Mouse (Mus musculus) bone marrow, adult 2 months (tissue): Measurements from ENCODE around the gene Gm1043.

Experiments
- CTCF ChIP-seq: fragments of 200-500 bp; IDR thresholded peaks from 2 replicates; pipeline ENCODE4 v1.5.1; 2011; ENCODE audit warnings: low read length, control low read depth; ENCODE audit not compliant: control insufficient read depth, insufficient read depth
- POLR2A ChIP-seq: fragments of 200-500 bp; IDR thresholded peaks from 2 replicates; pipeline ENCODE4 v1.6.1; 2011; ENCODE audit warnings: low read depth, mild to moderate bottlenecking, control low read depth, low read length, borderline replicate concordance; ENCODE audit not compliant: control insufficient read depth

DNA sequence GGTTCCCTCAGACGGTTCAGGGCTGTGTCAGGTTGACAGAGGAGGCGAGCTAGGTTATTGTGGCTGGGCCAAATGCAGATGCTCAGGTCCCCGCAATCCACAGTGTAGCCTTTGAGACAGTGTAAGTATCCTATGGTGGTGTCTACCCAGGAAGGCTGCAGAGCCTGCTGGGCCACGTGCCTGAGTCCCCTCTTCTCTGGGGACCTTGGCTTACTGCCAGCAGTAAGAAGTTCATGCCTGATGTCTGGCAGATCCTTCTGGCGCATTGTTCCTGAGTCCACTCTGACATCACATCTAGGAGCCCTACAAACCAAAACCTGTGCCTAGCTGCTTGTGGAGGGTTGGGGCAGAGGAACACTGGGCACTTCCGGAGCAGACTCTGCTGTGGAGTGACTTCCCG lies 27.2 kb downstream of the Gm1043 start:
- TF ChIP-seq POLR2A (no peak), CTCF (no peak)
